Mouse (Mus musculus): Measurements from ENCODE around the gene AI182371.

The AI182371 gene

DNA sequence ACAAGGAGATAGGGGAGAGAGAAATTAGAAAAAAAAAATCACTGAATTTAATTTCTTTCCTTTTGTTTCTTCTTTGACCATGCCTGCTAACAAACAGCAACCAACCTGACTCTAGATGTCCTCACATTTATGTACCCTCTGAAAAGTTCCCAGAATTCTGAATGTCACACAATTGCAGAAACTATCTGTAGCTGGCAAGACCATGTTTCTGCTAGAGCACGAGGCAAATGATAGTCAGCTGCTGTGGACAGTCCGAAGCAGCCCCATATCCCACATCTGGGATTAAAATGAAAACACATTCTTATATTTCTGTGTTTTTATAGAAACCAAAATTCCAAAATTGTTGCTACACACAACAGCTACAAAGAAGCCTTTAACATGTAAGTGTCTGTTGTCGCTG lies at the start of gene AI182371:
Gene AI182371, minus strand, starts transcription at position 101 of the 400 bp plus-strand sequence.
- no peak for DNase-seq

DNA sequence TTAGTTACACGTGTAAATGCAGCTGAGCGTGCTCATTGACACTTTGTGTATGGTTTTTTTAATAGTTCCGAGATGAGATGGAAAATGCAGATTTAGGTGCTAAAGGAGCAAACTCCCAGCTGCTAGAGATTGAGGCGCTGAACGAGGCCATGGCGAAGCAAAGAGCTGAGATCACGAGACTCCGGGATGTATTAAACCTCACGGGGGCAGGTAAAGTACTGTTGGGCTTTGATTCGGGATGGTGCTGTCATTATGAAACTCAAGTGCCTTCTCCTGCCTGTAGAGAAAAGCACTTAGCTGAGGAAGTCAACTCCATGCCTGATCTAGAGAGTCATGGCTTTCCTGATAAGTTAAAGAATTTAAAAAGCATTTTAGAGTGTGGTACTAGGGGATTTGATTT lies 47.5 kb upstream of the AI182371 start:
- DNase-seq = no peak

DNA sequence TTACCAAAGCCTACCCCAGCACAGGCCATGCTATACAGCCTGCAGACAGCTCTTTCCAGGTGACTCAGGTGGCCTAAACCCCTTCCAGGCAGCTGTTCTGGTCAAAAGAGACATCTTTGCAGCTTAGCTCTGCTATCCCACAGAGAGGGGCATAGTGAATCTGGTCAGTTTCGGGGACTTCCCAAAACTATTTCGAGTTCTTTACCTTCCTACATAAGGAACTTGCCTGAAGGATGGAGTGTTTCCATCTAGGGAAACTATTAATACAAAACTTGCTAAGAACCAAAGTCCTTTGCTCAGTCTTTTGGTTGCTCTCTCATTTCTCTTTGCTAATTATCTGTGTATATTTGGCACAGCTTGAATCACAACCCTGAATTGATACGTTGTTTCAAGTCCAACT lies 40.3 kb upstream of the AI182371 start:
- no peak for DNase-seq

DNA sequence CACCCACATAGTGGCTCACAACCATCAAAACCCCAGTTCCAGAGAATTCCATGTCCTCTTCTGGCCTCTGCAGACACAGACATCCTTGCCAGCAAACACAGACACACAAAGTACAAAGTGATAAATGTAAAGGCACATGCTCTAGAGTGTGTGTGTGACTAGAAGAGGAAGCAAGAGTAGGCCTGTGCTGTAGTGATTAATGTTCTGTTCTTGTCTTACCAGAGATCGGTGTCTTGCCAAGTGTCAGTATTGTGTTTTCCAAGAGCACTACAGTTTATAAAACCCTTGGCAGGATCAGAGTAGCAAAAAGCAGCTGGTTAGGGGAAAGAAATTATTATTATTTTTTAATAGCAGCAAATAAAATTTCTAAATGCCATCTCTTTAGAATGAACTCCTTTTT lies 37.2 kb upstream of the AI182371 start:
- DNase-seq = no peak

DNA sequence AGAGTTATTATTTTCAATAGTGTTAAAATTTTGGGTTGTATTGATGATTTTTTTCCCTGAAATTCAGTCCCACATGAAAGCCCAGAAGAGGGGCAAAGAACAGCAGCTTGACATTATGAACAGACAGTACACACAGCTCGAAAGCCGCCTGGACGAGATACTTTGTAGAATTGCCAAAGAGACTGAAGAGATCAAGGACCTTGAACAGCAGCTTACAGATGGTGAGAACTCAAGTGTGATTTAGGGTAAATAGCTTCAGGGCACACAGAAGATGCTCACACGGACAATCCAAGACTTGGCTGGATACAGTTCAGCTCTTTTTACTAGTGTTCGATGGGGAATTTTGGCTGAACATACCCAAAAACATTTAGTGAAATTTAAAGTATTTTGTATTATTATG lies 32.5 kb upstream of the AI182371 start:
- DNase-seq = no peak

DNA sequence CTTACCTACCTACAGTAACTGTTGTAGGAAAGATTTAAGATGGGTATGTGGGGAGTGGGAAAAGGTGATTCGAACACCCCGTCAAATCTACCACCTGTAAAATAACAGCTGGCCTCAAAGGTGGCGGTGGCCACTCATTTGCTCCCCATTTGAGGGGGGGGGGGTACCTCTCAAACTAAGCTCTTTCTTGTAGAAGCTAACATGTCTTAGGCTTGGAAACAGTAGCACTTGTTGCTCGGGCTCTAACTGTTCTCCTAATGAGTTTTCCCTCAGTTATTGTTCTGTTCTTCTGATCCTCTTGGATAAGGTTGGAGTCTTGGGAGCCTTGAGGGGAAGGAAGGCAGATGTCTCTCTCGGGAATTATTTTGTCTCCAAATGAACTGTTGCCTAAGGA lies 31.3 kb upstream of the AI182371 start:
- no peak for DNase-seq

DNA sequence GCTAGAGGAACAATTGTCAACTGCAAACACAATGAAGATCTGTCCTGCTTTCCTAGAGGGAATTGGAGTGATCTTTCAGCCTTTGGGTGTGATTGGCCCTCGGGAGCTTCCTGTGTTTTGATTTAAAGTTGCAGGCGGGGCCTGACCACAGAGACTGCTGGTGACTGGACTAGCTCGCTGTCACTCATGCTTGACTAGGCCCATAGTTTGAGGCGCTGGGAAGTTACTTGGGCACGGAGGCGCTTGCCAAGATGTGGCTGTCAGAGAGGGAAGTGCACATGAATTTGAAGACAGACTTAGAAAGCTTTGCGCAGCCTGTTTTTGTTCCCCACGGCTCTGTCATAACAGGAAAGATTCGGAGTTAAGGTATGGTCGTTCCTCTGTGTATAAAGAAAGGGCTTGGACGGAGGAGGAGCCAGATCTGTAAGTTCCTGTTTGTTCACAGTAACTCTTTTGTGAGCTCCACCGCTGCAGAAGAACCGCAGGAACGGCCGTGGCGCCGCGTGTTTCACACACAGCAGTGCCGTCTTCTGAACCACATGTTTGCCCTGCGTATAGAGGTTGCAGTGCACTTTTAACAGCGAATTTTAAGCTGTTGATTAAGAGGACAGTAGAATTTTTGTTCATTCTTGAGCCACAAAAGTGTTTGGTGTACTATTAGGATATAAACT lies 30.8 kb upstream of the AI182371 start:
- DNase-seq = peak; percentile 85 to 92

DNA sequence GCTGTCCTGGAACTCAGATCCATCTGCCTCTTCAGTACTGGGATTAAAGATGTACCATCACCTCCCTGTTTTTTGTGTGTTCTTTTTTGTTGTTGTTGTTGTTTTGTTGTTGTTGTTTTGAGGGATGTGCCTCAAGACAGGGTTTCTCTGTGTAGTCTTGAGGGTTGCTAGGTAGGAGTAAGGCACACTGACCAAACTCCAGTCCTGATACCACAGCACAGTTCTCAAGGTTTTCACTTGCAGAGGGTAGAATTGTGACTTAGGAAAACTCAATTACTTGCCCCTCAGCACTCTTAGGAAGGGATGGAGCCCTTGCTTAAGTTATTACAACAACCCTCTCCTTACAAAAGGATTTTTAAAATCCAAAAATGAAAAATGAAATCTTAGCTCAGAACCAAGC lies 30.1 kb upstream of the AI182371 start:
- DNase-seq = no peak

DNA sequence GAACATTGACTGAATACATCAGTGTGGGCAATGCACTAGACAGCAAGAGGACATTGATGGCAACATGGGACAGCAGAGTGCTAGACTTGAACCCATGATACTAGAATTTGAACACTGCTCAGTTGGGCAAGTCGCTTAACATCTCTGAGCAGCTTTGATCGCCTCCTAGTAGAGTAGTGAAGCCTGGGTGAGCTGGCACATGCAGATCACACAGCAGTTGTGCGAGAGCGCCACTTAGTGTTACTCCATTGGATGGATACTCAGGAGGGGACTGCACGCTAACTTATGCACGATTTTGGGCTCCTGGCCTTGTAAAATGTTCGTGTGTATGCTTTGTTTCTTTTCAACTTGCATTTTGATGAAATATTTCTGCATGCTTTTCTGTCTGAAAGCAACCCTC lies 23.4 kb upstream of the AI182371 start:
- no peak for DNase-seq

DNA sequence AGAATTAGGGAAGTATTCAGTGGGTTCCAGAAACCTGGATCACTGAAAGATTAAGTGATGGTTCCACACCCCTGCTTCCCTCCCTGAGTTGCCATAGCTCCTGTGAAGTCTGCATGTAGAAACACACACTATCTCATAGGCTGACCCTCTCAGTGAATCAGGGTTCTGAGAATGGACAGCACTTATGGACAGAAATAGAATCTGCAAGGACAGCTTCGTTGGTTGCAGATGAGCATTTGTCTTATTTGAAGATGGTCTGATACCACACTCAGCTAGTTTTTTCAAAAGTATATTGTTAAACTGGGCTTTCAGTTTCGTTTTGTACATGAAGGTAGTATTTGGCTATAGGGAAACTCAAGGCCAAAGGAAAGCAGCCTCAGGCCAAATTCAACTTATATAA lies 9.2 kb upstream of the AI182371 start:
- no peak for DNase-seq

DNA sequence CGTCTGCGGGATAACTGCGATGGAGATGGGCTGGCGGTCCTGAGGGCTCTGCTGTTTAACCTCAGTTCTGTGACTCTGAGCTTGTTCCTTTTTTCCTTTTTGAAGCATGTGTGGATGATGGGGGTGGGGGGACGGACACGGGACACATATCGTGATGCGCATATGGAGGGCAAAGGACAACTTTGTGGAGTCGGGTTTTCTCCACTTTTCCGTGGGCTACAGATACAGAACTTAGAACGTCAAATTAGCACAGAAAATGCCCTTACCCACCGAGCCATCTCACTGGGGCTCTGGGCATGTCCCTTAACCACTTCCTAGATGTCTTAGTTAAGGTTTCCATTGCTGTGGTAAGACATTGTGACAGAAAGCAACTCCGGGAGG lies 8.6 kb upstream of the AI182371 start:
- DNase-seq = no peak

DNA sequence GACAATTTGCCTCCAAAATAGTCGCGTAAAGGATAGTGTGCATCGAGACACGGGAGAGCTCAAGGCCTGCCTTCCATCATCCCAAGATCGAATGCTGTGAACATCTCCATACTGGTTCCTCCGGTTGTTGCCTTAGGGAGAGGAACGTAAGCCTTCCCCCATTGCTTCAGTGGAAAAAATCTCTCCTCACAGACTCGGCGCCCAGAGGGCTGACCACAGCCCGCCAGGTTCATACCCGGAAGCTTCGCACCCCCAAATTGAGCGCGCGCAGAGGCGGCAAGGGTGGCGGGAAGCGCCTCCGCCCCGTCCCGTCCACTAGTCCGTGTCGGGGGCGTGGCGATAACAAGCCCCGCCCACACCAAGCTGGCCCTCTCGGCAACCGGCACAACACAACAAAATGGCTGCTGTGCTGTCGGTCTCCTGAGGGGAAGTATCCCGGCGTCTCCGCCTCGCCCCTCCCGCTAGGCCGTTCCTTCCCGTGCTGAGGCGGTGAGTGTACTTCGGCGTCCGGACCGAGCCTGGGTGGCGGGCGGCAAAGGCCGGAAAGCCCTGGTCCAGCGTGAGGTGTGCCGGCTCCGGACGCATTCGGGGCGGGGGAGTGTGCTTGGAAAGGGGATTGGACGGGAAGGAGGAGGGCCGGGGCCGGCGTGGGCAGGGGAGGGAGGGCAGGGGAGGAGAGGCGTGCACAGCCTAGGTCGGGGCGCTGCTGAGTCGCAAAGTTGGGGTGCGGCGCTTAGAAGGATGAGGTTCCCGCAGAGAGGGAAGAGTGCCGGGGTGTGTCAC lies 8.0 kb upstream of the AI182371 start, which contains the start of gene Cntrl:
Gene Cntrl, plus strand, starts transcription at position 352 of the 783 bp plus-strand sequence.
- DNase-seq = peak; percentile 88 to 91

DNA sequence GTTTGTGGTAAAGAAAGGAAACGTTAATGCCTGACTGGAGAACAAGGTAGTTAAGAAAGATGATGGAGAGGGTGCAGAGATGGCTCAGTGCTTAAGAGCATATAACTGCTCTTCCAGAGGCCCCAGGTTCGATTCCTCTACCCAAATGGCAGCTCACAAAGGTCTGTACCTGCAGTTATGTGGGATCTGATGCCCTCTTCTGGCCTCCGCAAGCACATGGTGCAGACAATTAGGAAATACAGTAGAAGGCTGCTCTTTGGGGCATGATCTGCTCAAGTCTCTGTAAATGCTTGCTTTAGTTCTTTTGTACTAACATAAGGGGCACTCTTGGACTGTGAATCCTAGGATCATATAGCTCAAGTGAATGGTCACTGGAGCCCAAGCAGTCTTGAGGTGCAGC lies 7.4 kb upstream of the AI182371 start:
- peak; percentile 16 to 61 for DNase-seq

DNA sequence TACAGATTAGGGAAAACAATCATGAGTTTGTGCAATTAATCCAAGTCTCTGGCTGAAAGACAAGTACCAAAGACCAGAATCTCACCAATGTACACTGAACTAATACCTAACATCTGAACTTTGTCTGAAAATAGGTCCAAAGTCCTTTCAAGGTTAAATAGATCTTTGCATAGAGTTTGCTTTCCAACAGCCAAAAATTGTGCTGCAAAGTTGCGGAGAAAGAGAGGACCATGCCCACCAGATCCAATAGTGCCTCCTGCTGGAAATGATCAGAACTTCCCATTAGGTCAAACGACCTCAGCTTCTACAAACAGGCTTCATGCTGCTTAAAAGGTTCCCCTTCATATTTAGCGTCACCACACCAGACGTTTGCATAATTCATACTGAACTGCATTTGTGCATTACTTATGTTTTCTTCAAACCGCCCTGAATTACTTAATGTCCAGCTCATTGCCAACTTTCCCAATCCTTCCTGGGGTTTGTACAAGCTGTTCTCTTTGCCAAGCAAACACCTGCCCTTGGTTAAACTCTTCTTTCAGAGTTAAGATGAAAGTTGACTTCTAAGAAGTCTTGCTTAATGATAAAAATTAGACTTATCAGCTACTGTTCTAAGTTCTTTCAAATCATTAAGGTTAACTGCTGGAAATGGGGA lies 6.8 kb upstream of the AI182371 start:
- DNase-seq = no peak

DNA sequence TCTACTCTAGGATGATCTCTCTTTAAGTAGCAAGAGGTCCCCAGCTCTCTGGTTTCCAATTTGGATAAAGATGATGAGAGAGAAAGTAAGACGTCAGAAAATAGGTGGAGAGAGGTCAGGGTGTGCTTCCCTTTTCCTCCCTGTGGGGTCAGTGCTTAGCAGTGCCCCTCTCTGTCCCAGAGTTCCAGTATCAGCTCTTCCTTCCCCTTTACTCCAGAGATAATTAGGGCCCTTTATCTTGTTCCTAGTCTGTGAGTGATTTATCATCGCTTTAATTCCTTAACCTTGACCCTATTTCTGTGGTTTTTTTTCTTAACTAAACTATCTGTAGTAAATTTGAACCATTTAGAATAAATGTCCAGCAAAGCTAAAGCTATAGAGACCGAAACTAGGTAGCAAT lies 3.5 kb upstream of the AI182371 start:
- DNase-seq = no peak

DNA sequence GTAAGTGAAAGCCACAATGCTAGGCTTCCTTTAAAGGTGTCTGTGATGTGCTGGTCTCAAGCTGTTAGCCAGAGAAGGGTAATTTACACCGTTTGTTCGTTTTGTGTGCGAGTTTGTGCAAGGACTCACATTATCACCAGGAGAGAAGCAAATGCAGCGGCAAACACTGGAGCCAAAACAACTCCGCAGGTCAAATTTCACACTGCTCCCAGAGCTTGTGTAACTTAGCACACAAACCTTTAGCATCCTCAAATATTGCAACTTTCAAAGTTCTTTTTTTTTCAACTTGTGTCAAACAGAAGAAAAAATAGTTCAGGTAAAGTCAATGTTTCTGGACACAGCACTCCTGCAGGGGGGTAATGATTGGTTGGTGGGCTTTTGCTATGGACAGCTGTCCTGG lies 2.2 kb upstream of the AI182371 start:
- DNase-seq = no peak

DNA sequence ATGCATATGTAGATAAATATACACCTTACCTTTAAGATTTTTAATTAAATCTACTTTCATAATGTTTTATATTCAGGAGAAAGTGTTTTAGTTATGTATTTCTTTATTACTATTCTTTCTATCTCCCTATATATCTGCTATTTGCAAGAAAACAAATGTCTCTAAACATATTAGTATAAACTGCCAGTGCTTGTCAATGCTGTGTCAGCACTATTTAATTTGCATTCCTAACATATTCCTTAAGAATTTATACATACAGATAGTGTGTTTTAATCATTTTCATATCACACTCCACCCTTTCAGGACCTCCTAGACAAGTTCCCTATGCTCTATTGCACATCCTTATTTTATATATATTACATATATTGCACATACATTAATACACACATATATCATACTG lies 1.4 kb upstream of the AI182371 start:
- no peak for DNase-seq

DNA sequence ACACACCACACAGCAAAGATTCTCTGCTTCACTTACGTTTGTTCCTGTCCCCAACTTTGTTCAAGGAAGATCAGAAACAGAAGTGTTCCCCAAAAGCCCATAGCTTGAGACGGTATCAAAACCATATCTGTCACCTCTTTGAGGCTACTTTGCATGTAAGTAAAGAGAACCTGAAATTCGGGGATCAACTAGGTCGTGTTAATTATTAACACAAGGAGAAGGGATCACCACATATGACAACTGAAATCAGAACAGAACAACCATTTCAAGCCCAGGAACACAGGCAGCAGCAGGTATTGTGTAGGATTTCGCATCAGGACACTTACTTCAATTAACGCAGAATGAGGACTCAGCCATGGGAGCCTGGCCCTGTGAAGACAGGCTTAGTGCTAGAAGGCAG lies 814 bp downstream of the AI182371 start:
- no peak for DNase-seq

DNA sequence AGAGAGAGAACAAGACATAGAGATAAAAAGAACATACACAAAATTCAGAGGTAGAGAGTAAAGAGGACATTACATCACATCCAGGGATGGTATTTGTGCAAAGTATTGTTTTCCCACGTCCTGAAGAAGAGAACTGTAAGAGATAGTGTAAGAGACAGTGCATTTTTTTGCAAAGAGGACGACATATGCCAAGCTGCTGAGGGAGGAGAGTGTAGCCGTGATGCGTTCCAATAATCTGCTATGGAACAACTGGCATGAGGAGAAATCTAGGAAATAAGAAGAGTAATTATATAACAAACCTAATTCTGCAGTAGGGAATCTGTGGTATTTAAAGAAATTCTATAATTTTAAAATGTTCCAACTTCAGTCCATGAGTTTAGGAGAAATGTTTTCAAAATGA lies 13.9 kb downstream of the AI182371 start:
- DNase-seq = no peak

DNA sequence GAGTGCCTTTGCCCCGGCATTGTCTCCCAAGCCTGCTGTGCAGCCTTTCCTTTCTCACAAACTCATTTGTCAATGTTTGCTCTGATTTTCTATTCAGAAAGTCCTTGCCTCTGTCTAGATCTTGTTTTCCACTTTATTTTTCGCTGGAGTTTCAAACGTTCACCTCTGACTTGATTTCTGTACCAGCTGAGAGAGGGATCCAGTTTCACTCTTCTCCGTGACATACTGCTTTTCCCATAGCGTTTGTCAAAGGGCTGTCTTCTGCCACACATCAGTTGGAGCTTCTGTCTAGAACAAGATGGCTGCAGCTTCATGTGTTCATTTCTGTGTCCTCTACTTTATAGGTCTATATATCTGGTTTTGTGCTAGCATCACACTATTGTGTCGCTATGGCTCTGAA lies 22.2 kb downstream of the AI182371 start:
- no peak for DNase-seq

DNA sequence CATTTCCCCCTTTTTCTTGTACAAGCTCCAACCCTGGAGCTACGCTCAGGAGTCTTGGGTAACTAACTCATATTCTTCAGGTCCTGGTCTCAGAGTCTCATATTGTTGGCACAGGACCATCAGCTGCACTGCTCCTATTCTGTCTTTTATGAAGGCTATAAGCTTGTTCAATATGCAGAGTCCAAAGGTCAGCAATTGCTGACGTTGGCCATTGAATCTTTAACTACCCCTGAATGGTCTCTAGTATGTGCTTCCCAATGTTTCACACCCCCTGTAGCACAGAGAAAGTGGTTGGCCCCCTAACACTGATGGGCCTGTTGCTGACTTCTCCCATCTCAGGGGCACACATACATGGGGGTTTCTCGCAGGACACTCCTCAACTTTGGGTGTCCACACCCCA lies 27.0 kb downstream of the AI182371 start:
- no peak for DNase-seq

DNA sequence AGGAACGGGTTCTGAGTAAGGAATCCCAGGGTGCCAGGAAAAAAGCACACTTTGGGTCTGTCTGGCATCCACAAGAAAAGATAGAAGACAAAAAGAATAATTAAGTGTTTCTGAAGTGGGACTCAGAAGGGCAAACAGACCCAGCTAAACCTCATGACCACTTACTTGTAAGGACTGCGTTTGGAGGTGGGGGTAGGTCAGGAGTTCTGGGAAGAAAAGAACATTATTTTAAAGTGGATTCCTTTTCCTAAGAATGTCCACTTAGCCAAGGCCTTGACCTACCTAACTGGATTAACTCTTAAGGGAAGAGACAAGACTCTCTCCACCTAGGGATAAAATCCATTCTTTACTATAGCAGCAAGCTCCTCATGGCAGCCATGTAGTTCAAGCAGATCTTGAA lies 28.8 kb downstream of the AI182371 start:
- no peak for DNase-seq

DNA sequence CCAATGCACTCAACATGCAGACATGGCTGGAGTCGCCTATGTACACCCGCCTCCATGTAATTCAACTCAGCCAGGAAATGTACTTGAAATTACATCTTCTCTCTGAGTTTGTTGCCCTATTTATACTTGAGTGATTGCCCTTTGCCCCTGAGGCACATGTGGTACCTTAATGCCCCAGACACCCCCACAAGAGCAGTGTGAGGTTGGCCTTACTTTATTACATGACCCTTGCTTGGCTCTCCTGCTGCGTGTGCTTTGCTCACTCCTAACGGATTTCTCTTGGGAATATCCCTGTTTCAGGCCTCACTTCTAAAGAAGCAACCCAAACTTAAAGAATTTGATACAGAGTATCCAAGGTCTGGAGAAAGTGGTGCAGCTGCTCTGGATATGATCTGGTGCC lies 31.1 kb downstream of the AI182371 start:
- no peak for DNase-seq

DNA sequence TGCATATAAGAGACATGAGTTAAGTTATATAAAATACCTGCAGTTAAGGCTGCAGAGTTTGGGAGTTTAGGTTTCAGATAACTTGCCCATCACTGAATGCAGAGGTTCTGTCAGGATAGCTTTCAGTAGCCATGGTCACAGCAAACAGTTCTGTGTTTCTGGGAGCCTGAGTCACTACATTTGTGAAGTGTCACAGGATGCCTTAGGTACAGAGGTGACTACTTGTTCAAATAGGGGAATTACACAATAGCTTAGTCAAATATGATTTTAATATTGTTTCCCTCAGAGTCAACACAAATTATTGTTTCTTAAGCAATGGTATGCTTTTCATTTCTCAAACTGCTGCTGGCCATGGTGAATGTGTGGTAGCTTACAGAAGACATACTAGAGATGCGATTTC lies 32.2 kb downstream of the AI182371 start:
- no peak for DNase-seq

Measured in thymus, adult 18-20 months (tissue).